Mouse (Mus musculus) forebrain, embryonic 13.5 days (tissue): ENCODE results near the gene Itgad. TPM values are rescaled to one million over a fixed set of nuclear protein-coding genes. Genes with fewer than 3 reads are reported as not detected.

Experiments
- ATAC-seq: fragments of 200-750 bp; cut with Nextera tagmentation; 2 replicates; pipeline ENCODE4 v1.8.0; 2017
- H3K27ac ChIP-seq: fragments of 300-500 bp; sonication (generic); 2 replicates; pipeline ENCODE4 v1.5.1; 2015; ENCODE audit warnings: inconsistent platforms, mild to moderate bottlenecking, moderate library complexity
- H3K27me3 ChIP-seq: fragments of 300-500 bp; sonication (generic); 2 replicates; pipeline ENCODE4 v1.6.1; 2015; ENCODE audit warnings: mild to moderate bottlenecking, inconsistent platforms
- H3K36me3 ChIP-seq: fragments of 300-500 bp; sonication (generic); 2 replicates; pipeline ENCODE4 v1.6.1; 2015; ENCODE audit warnings: mild to moderate bottlenecking, inconsistent platforms; ENCODE audit not compliant: poor library complexity, severe bottlenecking
- H3K4me1 ChIP-seq: fragments of 300-500 bp; sonication (generic); 2 replicates; pipeline ENCODE4 v1.6.1; 2015; ENCODE audit warnings: inconsistent platforms
- H3K4me2 ChIP-seq: fragments of 300-500 bp; sonication (generic); 2 replicates; pipeline ENCODE4 v1.6.1; 2015; ENCODE audit warnings: inconsistent platforms, mild to moderate bottlenecking, moderate library complexity
- H3K4me3 ChIP-seq: fragments of 300-500 bp; sonication (generic); 2 replicates; pipeline ENCODE4 v1.5.1; 2015; ENCODE audit warnings: mild to moderate bottlenecking, inconsistent platforms
- H3K9ac ChIP-seq: fragments of 300-500 bp; sonication (generic); 2 replicates; pipeline ENCODE4 v1.6.1; 2015; ENCODE audit warnings: mild to moderate bottlenecking, inconsistent platforms
- H3K9me3 ChIP-seq: fragments of 300-500 bp; sonication (generic); replicated peaks from 2 replicates; pipeline ENCODE4 v1.6.1; 2016; ENCODE audit warnings: inconsistent platforms
- WGBS: fragments of 180-500 bp; shearing (Covaris S2); methylation state at CpG from one replicate; pipeline ENCODE4 v1.1.7; 2015; 5-methylcytosine and 5-hydroxymethylcytosine counted together
- polyA plus RNA-seq: library from polyadenylated mRNA; unstranded; fragments of >200 nt; fragmentation: Nextera tagmentation; extraction: Ambion mirVana; gene quantifications from 2 replicates; pipeline ENCODE4 v1.2.1, GENCODE M21; 2015

Itgad gene
- not detected in 2 replicates for polyA plus RNA-seq

DNA sequence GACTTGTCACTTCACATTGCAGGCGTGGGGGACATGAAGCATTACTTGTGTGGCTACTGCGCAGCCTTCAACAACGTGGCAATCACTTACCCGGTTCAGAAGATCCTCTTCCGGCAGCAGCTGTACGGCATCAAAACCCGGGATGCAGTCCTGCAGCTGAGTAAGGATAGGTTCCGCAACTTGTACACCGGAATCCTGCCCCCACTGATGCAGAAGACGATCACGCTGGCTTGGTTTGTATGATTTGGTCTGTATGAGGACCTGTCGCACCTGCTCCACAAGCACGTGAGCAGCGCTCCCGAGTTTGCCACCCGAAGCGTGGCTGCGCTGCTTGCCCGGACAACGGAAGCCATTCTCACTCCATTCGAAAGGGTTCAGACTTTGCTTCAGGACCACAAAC lies at the start of gene Itgad:
TSS of gene Itgad (plus strand) at position 301 of the 400 bp plus-strand sequence.
- H3K27me3 ChIP-seq = no peaks in the 10 kb centered on the region
- no peaks in the 10 kb centered on the region for H3K9me3 ChIP-seq
- H3K9ac ChIP-seq = no peak within 1 kb of the TSS
- no peak within 1 kb of the TSS for H3K4me3 ChIP-seq
- H3K36me3 ChIP-seq = no peaks in the 10 kb centered on the region
- no peak for ATAC-seq
- no peak within 1 kb of the TSS for H3K4me2 ChIP-seq
- no peaks in the 10 kb centered on the region for H3K4me1 ChIP-seq
- 93% methylated on average over 21 of the region's 21 CpGs for WGBS
- H3K27ac ChIP-seq = no peak within 1 kb of the TSS

- Histone ChIP-seq H3K27ac (no peak overlapping the region), H3K4me2 (no peak overlapping the region), H3K36me3 (no peaks in the 10 kb centered on the region), H3K27me3 (no peaks in the 10 kb centered on the region), H3K9me3 (no peaks in the 10 kb centered on the region), H3K9ac (no peak overlapping the region), H3K4me3 (no peak overlapping the region), H3K4me1 (no peaks in the 10 kb centered on the region)
- no peak for ATAC-seq
- 71% methylated on average over 4 of the region's 4 CpGs for WGBS
These were observed 48.9 kb upstream of the Itgad start for GRCm38 (mm10) chr7:128105246-128105645.

GRCm38 (mm10) chr7:128107462-128107861 lies 46.7 kb upstream of the Itgad start:
- ATAC-seq = no peak
- H3K4me2 ChIP-seq = no peak overlapping the region
- H3K9me3 ChIP-seq = no peaks in the 10 kb centered on the region
- no peak overlapping the region for H3K9ac ChIP-seq
- no peaks in the 10 kb centered on the region for H3K4me1 ChIP-seq
- no peaks in the 10 kb centered on the region for H3K27me3 ChIP-seq
- H3K27ac ChIP-seq = no peak overlapping the region
- 89% methylated on average over 7 of the region's 7 CpGs for WGBS
- no peaks in the 10 kb centered on the region for H3K36me3 ChIP-seq
- no peak overlapping the region for H3K4me3 ChIP-seq

- H3K4me2 ChIP-seq = no peak overlapping the region
- H3K9ac ChIP-seq = no peak overlapping the region
- 73% methylated on average over 2 of the region's 2 CpGs for whole genome bisulfite sequencing
- H3K27me3 ChIP-seq = no peaks in the 10 kb centered on the region
- H3K27ac ChIP-seq = no peak overlapping the region
- no peaks in the 10 kb centered on the region for H3K9me3 ChIP-seq
- no peak overlapping the region for H3K4me3 ChIP-seq
- no peak for ATAC-seq
- no peaks in the 10 kb centered on the region for H3K36me3 ChIP-seq
- no peaks in the 10 kb centered on the region for H3K4me1 ChIP-seq
These were observed 43.9 kb upstream of the Itgad start for GRCm38 (mm10) chr7:128110314-128110713.

DNA sequence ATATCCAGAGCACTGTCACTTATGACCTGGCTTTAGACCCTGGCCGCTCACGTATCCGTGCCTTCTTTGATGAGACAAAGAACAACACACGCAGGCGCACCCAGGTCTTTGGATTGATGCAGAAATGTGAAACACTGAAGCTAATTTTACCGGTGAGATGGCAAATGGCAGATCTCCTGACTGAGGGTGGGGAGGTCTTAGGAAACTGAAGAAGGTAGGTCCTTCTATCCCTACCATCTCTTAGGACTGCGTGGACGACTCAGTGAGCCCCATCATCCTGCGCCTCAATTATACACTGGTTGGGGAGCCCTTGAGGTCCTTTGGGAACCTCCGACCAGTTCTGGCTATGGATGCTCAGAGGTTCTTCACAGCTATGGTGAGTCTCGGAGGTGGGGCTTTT lies 42.0 kb upstream of the Itgad start:
- Histone ChIP-seq H3K4me2 (no peak overlapping the region), H3K27me3 (no peaks in the 10 kb centered on the region), H3K9me3 (no peaks in the 10 kb centered on the region), H3K36me3 (no peaks in the 10 kb centered on the region), H3K4me1 (no peaks in the 10 kb centered on the region), H3K4me3 (no peak overlapping the region), H3K9ac (no peak overlapping the region), H3K27ac (no peak overlapping the region)
- WGBS = 89% methylated on average over 11 of the region's 11 CpGs
- ATAC-seq = no peak

- ATAC-seq = no peak
- whole genome bisulfite sequencing = 88% methylated on average over 11 of the region's 11 CpGs
- no peaks in the 10 kb centered on the region for H3K9me3 ChIP-seq
- H3K4me3 ChIP-seq = no peak overlapping the region
- no peaks in the 10 kb centered on the region for H3K27me3 ChIP-seq
- no peak overlapping the region for H3K27ac ChIP-seq
- no peak overlapping the region for H3K9ac ChIP-seq
- H3K4me2 ChIP-seq = no peak overlapping the region
- no peaks in the 10 kb centered on the region for H3K36me3 ChIP-seq
- no peaks in the 10 kb centered on the region for H3K4me1 ChIP-seq
These were observed 39.6 kb upstream of the Itgad start for GRCm38 (mm10) chr7:128114371-128115105.

- Histone ChIP-seq H3K4me1 (no peaks in the 10 kb centered on the region), H3K36me3 (no peaks in the 10 kb centered on the region), H3K4me3 (no peak overlapping the region), H3K27me3 (no peaks in the 10 kb centered on the region), H3K9me3 (no peaks in the 10 kb centered on the region), H3K4me2 (no peak overlapping the region), H3K27ac (no peak overlapping the region), H3K9ac (no peak overlapping the region)
- 79% methylated on average over 5 of the region's 5 CpGs for WGBS
- no peak for ATAC-seq
These were observed 38.8 kb upstream of the Itgad start for GRCm38 (mm10) chr7:128115211-128115958.

GRCm38 (mm10) chr7:128116396-128116795 lies 37.8 kb upstream of the Itgad start:
- H3K9ac ChIP-seq = no peak overlapping the region
- H3K36me3 ChIP-seq = no peaks in the 10 kb centered on the region
- no peaks in the 10 kb centered on the region for H3K4me1 ChIP-seq
- no peak overlapping the region for H3K4me2 ChIP-seq
- ATAC-seq = no peak
- H3K27me3 ChIP-seq = no peaks in the 10 kb centered on the region
- H3K4me3 ChIP-seq = no peak overlapping the region
- no peaks in the 10 kb centered on the region for H3K9me3 ChIP-seq
- WGBS = 91% methylated on average over 5 of the region's 5 CpGs
- no peak overlapping the region for H3K27ac ChIP-seq

DNA sequence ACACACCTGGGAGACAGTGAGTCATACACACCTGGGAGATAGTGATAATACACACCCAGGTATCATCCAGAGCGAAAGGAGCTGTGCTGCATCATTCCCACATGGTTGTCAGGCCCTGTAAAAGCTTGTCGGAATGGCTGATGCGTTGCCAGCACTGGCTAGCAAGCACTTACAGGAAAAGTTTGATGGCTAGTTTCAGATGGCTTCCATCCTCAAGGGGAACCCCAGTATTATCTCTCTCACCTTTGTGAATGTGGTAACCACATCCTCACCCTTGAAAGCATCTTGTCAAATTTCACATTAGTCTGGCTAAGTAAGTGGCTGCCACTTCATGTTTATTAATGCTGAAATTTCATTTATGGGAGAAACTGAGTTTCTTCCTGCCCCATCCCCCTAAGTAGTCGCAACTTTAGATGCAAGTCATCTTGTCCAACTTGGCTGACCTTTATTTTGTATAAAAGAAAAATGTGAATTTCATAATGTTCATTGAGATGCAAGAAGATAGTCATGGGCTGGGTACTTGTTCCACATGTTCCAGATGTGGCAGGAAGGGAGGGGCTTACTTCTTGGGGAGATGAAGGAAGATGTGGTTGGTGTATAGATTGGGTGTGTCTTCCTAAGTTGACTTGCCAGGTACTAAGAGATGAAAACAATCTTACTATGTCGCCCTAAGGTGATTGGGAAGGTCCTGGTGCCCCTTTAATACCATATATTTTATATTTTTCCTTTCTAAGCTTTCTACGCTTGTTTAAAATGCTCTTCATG lies 34.3 kb upstream of the Itgad start:
- H3K4me3 ChIP-seq = no peak overlapping the region
- H3K27ac ChIP-seq = no peak overlapping the region
- no peaks in the 10 kb centered on the region for H3K4me1 ChIP-seq
- no peaks in the 10 kb centered on the region for H3K9me3 ChIP-seq
- H3K36me3 ChIP-seq = no peaks in the 10 kb centered on the region
- H3K9ac ChIP-seq = no peak overlapping the region
- ATAC-seq = no peak
- WGBS = 83% methylated on average over 6 of the region's 6 CpGs
- no peaks in the 10 kb centered on the region for H3K27me3 ChIP-seq
- H3K4me2 ChIP-seq = no peak overlapping the region

DNA sequence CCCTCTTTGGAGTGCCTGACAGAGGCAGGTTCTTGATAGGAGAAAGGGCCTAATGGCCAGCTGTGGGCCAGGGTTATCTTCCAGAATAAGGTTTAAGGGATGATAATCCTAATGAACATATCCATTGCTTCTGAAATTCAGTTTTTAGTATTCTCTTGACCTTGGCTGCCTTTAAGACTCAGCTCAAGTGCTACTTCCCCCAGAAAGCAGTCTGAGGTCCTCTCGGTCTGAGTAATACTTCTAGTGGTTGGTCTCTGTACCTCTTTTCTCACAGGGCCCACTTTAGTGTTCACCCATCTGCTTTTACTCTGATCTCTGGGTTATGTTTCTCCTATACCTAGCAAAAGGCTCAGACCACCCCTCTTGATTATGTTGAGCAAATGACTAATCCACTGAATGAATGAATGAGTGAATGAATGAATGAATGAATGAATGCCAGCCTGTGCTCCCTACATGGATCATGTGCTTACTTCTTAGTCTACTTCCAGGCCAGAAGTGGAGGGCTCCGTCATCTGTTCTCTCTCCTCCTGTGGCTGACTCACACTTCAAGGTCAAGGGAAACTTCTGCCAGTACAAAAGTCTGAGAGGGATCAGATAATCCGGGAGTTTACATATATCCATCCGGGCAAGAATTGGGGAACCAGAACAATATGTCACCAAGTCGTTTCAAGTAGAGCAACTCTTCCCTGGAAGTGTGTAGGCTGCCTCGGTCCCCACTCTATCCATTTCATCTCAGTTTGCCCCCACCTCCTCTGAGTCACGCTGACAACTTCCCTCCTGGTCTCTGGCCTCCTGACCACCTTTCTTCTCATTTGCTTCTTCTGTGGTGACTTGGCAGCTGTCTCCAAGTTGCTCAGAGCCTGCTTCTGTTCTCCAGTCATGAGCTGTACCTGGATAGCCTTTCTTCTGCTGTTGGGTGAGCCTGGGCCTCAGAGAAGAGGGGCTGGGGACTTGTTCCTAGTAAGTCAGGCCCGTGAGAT lies 25.1 kb upstream of the Itgad start, which contains the start of gene Itgax:
TSS of gene Itgax (plus strand) at position 807 of the 980 bp plus-strand sequence.
- Histone ChIP-seq H3K9ac (no peak within 1 kb of the TSS), H3K4me2 (no peak within 1 kb of the TSS), H3K4me3 (no peak within 1 kb of the TSS), H3K4me1 (no peaks in the 10 kb centered on the region), H3K36me3 (no peaks in the 10 kb centered on the region), H3K9me3 (no peaks in the 10 kb centered on the region), H3K27me3 (no peaks in the 10 kb centered on the region), H3K27ac (no peak within 1 kb of the TSS)
- no peak for ATAC-seq
- WGBS = 85% methylated on average over 8 of the region's 8 CpGs

- Histone ChIP-seq H3K27me3 (no peaks in the 10 kb centered on the region), H3K9ac (no peak overlapping the region), H3K4me1 (no peaks in the 10 kb centered on the region), H3K9me3 (no peaks in the 10 kb centered on the region), H3K4me3 (no peak overlapping the region), H3K4me2 (no peak overlapping the region), H3K27ac (no peak overlapping the region), H3K36me3 (no peaks in the 10 kb centered on the region)
- WGBS = 91% methylated on average over 5 of the region's 5 CpGs
- ATAC-seq = no peak
These were observed 22.0 kb upstream of the Itgad start for GRCm38 (mm10) chr7:128132148-128132547.
